Mouse (Mus musculus) lung, postnatal 25 days (tissue): ENCODE measurements around the gene Gng4.
"Not testable (repeated sequence)": the region's sequence is repeated elsewhere in the genome, so short reads cannot be mapped to it uniquely, and the experiment has no call there.

ENCODE experiments used
- DNase-seq: peaks from one replicate; pipeline ENCODE4 v3.0.0; 2022; ENCODE audit warnings: low spot score

The Gng4 gene

GRCm38 (mm10) chr13:13783894-13784419 lies at the start of gene Gng4:
TSS of gene Gng4 (plus strand) at chr13:13784059.
- peak; percentile 21 for DNase-seq

- DNase-seq: no peak
Observed at GRCm38 (mm10) chr13:13739232-13739631, 44.6 kb upstream of the Gng4 start.

GRCm38 (mm10) chr13:13745911-13746310 lies 37.9 kb upstream of the Gng4 start:
- no peak for DNase-seq

GRCm38 (mm10) chr13:13775778-13776494 lies 7.9 kb upstream of the Gng4 start:
- DNase-seq: peak; percentile 33

- DNase-seq: no peak
Observed at GRCm38 (mm10) chr13:13777052-13777451, 6.8 kb upstream of the Gng4 start.

- no peak for DNase-seq
Observed at GRCm38 (mm10) chr13:13777696-13778095, 6.2 kb upstream of the Gng4 start.

GRCm38 (mm10) chr13:13778837-13779458 lies 4.9 kb upstream of the Gng4 start:
- DNase-seq: no peak

- DNase-seq: no peak
Observed at GRCm38 (mm10) chr13:13780271-13780670, 3.6 kb upstream of the Gng4 start.

- DNase-seq: no peak
Observed at GRCm38 (mm10) chr13:13781026-13781425, 2.8 kb upstream of the Gng4 start.

GRCm38 (mm10) chr13:13783296-13783695 lies 563 bp upstream of the Gng4 start:
- DNase-seq: no peak

GRCm38 (mm10) chr13:13784420-13784936 lies 619 bp downstream of the Gng4 start:
- DNase-seq: no peak

- DNase-seq: no peak
Observed at GRCm38 (mm10) chr13:13784981-13785783, 1.3 kb downstream of the Gng4 start.

GRCm38 (mm10) chr13:13786971-13787370 lies 3.1 kb downstream of the Gng4 start:
- DNase-seq: no peak

GRCm38 (mm10) chr13:13788070-13788469 lies 4.2 kb downstream of the Gng4 start:
- no peak for DNase-seq

- DNase-seq: no peak
Observed at GRCm38 (mm10) chr13:13791981-13792380, 8.1 kb downstream of the Gng4 start.

GRCm38 (mm10) chr13:13795166-13795832 lies 11.4 kb downstream of the Gng4 start:
- DNase-seq: no peak

- DNase-seq: no peak
Observed at GRCm38 (mm10) chr13:13796082-13796481, 12.2 kb downstream of the Gng4 start.

- not testable (repeated sequence) for DNase-seq
Observed at GRCm38 (mm10) chr13:13797816-13798215, 14.0 kb downstream of the Gng4 start.

GRCm38 (mm10) chr13:13798775-13799174 lies 14.9 kb downstream of the Gng4 start:
- no peak for DNase-seq

GRCm38 (mm10) chr13:13808337-13809132 lies 24.7 kb downstream of the Gng4 start:
- DNase-seq: no peak

GRCm38 (mm10) chr13:13810885-13811284 lies 27.0 kb downstream of the Gng4 start:
- DNase-seq: no peak
